ENCODE assay signal across 23 mouse cellular contexts in genomic region chr7:137906424-137907060, GRCm38 (mm10).
A peak's percentile ranks its signal among the peaks of the same experiment; 100 is the strongest.
DNase-seq lines count a peak whose midpoint lies in the region; ATAC-seq lines count a peak whose summit lies in the region.
"Had no signal": no experiment of that assay in that cellular context is flagged by ENCODE, and none has a peak within 500 bp of the region (broad histone marks: within the 10 kb centered on the region; RNA-seq: fewer than 3 reads in every experiment).

No protein-coding gene starts in this region.

- 55% methylated on average over 9 of the region's 9 CpGs for WGBS in forebrain, embryonic 11.5 days
- WGBS in forebrain, embryonic 10.5 days = 68% methylated on average over 9 of the region's 9 CpGs
- WGBS in forebrain, embryonic 13.5 days = 26% methylated on average over 9 of the region's 9 CpGs
- WGBS in hindbrain, embryonic 13.5 days = 25% methylated on average over 9 of the region's 9 CpGs
- 25% methylated on average over 9 of the region's 9 CpGs for WGBS in midbrain, embryonic 13.5 days

- ATAC-seq in forebrain, embryonic 11.5 days (replicated peaks; ENCODE audit: low FRiP score) = 0 out of 2 replicates have a peak, but pooled peaks have one; percentile 33
- peak; percentile 78 for ATAC-seq in forebrain, embryonic 13.5 days
- peak; percentile 73 for ATAC-seq in hindbrain, embryonic 13.5 days (ENCODE audit: low FRiP score)
- ATAC-seq in midbrain, embryonic 13.5 days = peak; percentile 89
- ATAC-seq: activated CD4-positive, CD25-positive, alpha-beta regulatory T cell, adult 4 months; intestine, embryonic 15.5 days had no signal

- no peak for DNase-seq in forebrain, embryonic 11.5 days (ENCODE audit: low spot score)
- DNase-seq in forebrain, embryonic 10.5 days (ENCODE audit: extremely low spot score, low spot score) = no peak
- DNase-seq in testis, postnatal 14 days (ENCODE audit: low spot score) = no peak
- DNase-seq in liver = no peak
- DNase-seq in gastrocnemius, adult 18-20 months (ENCODE audit: low spot score) = no peak
- DNase-seq: adrenal gland, postnatal 10 days; cerebellum, adult 9-11 months; gastrocnemius, adult 2 months; heart, postnatal 4 days; kidney, adult 9 months; kidney, postnatal 14 days; retina, postnatal 1 day; right cerebral cortex, postnatal 25 days; spleen, adult 18-20 months; thymus, postnatal 25 days had no signal

- no peak overlapping the region for H3K27ac ChIP-seq in forebrain, embryonic 11.5 days (ENCODE audit: low read depth, low read length)
- no peak overlapping the region for H3K27ac ChIP-seq in forebrain, embryonic 10.5 days
- H3K27ac ChIP-seq in forebrain, embryonic 13.5 days = no peak overlapping the region
- H3K27ac ChIP-seq in hindbrain, embryonic 13.5 days = no peak overlapping the region
- H3K27ac ChIP-seq in midbrain, embryonic 13.5 days = peak overlapping the region; percentile 14; the same call in 1 of the 2 replicates
- H3K27ac ChIP-seq: embryonic facial prominence, embryonic 12.5 days; gastrocnemius, adult 2 months; heart, embryonic 15.5 days; intestine, embryonic 15.5 days; limb, embryonic 10.5 days had no signal

- no peaks in the 10 kb centered on the region for H3K36me3 ChIP-seq in forebrain, embryonic 11.5 days (ENCODE audit: control insufficient read depth, insufficient read depth, low read length)
- no peaks in the 10 kb centered on the region for H3K36me3 ChIP-seq in forebrain, embryonic 10.5 days (replicated peaks)
- H3K36me3 ChIP-seq in forebrain, embryonic 13.5 days (ENCODE audit: poor library complexity, severe bottlenecking) = no peaks in the 10 kb centered on the region
- no peaks in the 10 kb centered on the region for H3K36me3 ChIP-seq in hindbrain, embryonic 13.5 days
- H3K36me3 ChIP-seq in midbrain, embryonic 13.5 days = no peaks in the 10 kb centered on the region
- H3K36me3 ChIP-seq: embryonic facial prominence, embryonic 12.5 days; heart, embryonic 15.5 days; intestine, embryonic 15.5 days; limb, embryonic 10.5 days had no signal

- H3K9me3 ChIP-seq in forebrain, embryonic 11.5 days (ENCODE audit: control insufficient read depth, low read length) = no peaks in the 10 kb centered on the region
- no peaks in the 10 kb centered on the region for H3K9me3 ChIP-seq in forebrain, embryonic 10.5 days
- no peaks in the 10 kb centered on the region for H3K9me3 ChIP-seq in forebrain, embryonic 13.5 days (replicated peaks)
- H3K9me3 ChIP-seq in hindbrain, embryonic 13.5 days = no peaks in the 10 kb centered on the region
- no peaks in the 10 kb centered on the region for H3K9me3 ChIP-seq in midbrain, embryonic 13.5 days
- H3K9me3 ChIP-seq: embryonic facial prominence, embryonic 12.5 days; heart, embryonic 15.5 days; intestine, embryonic 15.5 days; limb, embryonic 10.5 days had no signal

- H3K27me3 ChIP-seq in forebrain, embryonic 11.5 days (ENCODE audit: control insufficient read depth, insufficient read depth, low read length) = no peaks in the 10 kb centered on the region
- no peaks in the 10 kb centered on the region for H3K27me3 ChIP-seq in forebrain, embryonic 10.5 days (ENCODE audit: poor library complexity, severe bottlenecking)
- H3K27me3 ChIP-seq in forebrain, embryonic 13.5 days = 0 out of 2 replicates have a peak, but pooled peaks cover 11% of the 10 kb centered on the region
- 0 out of 2 replicates have a peak, but pooled peaks cover 8% of the 10 kb centered on the region for H3K27me3 ChIP-seq in hindbrain, embryonic 13.5 days
- peaks cover 14% of the 10 kb centered on the region for H3K27me3 ChIP-seq in midbrain, embryonic 13.5 days
- H3K27me3 ChIP-seq: embryonic facial prominence, embryonic 12.5 days; heart, embryonic 15.5 days; intestine, embryonic 15.5 days had no signal

- H3K4me1 ChIP-seq in forebrain, embryonic 11.5 days (replicated peaks; ENCODE audit: control insufficient read depth, insufficient read depth, low read length) = no peaks in the 10 kb centered on the region
- H3K4me1 ChIP-seq in forebrain, embryonic 10.5 days = peaks cover 23% of the 10 kb centered on the region
- peaks cover 19% of the 10 kb centered on the region for H3K4me1 ChIP-seq in forebrain, embryonic 13.5 days
- H3K4me1 ChIP-seq in hindbrain, embryonic 13.5 days (replicated peaks) = peaks cover 20% of the 10 kb centered on the region
- H3K4me1 ChIP-seq in midbrain, embryonic 13.5 days (replicated peaks) = peaks cover 39% of the 10 kb centered on the region
- H3K4me1 ChIP-seq: intestine, embryonic 15.5 days had no signal

- no peak overlapping the region for H3K4me2 ChIP-seq in forebrain, embryonic 11.5 days (ENCODE audit: low read depth, low read length, severe bottlenecking)
- H3K4me2 ChIP-seq in forebrain, embryonic 13.5 days = no peak overlapping the region
- no peak overlapping the region for H3K4me2 ChIP-seq in hindbrain, embryonic 13.5 days
- no peak overlapping the region; the same call in 1 of the 2 replicates for H3K4me2 ChIP-seq in midbrain, embryonic 13.5 days (replicated peaks)
- H3K4me2 ChIP-seq: embryonic facial prominence, embryonic 12.5 days; heart, embryonic 15.5 days; intestine, embryonic 15.5 days had no signal

- no peak overlapping the region for H3K4me3 ChIP-seq in forebrain, embryonic 11.5 days (ENCODE audit: low read depth, low read length)
- no peak overlapping the region for H3K4me3 ChIP-seq in forebrain, embryonic 10.5 days
- no peak overlapping the region for H3K4me3 ChIP-seq in forebrain, embryonic 13.5 days
- no peak overlapping the region for H3K4me3 ChIP-seq in hindbrain, embryonic 13.5 days
- H3K4me3 ChIP-seq in midbrain, embryonic 13.5 days (replicated peaks) = no peak overlapping the region
- H3K4me3 ChIP-seq: embryonic facial prominence, embryonic 12.5 days; gastrocnemius, adult 2 months; heart, embryonic 15.5 days; intestine, embryonic 15.5 days; limb, embryonic 10.5 days had no signal

- no peak overlapping the region for H3K9ac ChIP-seq in forebrain, embryonic 11.5 days (ENCODE audit: low read length)
- no peak overlapping the region for H3K9ac ChIP-seq in forebrain, embryonic 13.5 days
- no peak overlapping the region for H3K9ac ChIP-seq in hindbrain, embryonic 13.5 days
- no peak overlapping the region for H3K9ac ChIP-seq in midbrain, embryonic 13.5 days (replicated peaks)
- H3K9ac ChIP-seq: embryonic facial prominence, embryonic 12.5 days; heart, embryonic 15.5 days; intestine, embryonic 15.5 days had no signal

Comparison
In these comparisons a context has a peak if more than half of its experiments do, and no peak if none do; other contexts are left out.
1. ATAC-seq: peak in every context shown above with its lines; median percentile 89 in midbrain, embryonic 13.5 days; 78 in forebrain, embryonic 13.5 days; 73 in hindbrain, embryonic 13.5 days; 33 in forebrain, embryonic 11.5 days.